Mouse (Mus musculus): ENCODE data around the gene Gm20388. TPM values are rescaled to one million over a fixed set of nuclear protein-coding genes. Genes with fewer than 3 reads are reported as not detected.
A peak's percentile ranks its signal among the peaks of the same experiment; 100 is the strongest.

The Gm20388 gene
- polyA plus RNA-seq, 1 experiment from 2014 or later: 1.7 TPM

DNA sequence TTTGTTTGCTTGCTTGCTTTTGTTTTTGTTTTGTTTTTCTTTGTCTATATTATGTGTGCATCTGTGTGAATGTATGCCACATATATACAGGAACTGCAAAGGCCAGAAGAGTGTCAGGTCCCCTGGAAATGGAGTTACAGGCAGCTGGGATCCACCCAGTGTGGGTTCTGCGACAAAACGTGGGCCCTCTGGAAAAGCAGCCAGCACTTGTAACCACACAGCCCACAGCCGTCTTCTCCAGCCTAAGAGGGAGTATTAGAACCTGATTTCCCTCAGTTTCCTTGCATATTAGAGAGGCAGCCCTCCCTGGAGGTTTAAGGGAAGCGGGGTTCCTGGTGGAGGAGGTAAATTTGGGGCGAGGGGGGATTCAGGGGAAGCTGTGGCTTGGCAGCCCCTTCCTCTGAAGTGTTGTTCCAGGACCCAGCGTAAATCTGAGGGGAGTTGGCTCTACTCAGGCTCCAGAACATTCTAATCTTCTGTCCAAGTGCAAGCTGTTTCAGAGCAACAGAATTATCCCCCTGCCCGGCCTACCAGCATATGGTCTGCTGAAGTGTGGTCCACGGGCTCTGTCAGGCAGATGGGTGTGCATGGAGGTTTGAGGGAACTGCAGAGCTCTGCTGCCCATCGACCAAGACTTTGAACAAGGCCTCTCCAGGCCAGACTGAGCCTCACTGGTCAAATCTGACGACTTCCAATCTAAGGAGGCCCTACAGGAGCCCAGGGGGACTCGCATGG, 392.5 kb downstream of the Gm20388 start:
- Histone ChIP-seq H3K36me3 (no peaks in the 10 kb centered on the region), H3K27me3 (ENCODE audit: insufficient read depth, poor library complexity, severe bottlenecking) (peaks cover 80% of the 10 kb centered on the region), H3K9me3 (no peaks in the 10 kb centered on the region), H3K4me1 (replicated peaks) (peaks cover 87% of the 10 kb centered on the region), H3K27ac (peak overlapping the region; percentile 82), H3K4me3 (no peak overlapping the region)
- DNase-seq (ENCODE audit: low spot score): no peak
- WGBS: 68% methylated on average over 11 of the region's 11 CpGs

DNA sequence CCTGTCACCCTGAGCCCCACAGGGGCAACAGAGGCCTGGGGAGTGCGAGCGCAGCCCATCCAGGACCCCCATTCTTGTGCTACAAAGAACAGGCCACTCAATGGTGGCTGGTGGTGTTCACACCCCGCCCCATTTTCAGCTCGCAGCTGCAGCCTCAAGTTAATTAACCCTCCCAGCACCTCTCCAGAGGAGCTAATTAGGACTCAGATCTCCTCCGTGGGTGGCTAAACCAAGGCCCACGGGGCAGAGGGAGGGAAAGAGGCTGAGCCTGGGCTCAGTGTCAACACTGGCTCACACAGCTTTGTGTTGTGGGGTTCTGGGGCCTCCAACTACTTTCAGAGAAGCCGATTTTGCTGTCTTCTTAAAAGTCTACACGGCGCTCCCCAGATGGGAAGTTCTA, 393.5 kb downstream of the Gm20388 start:
- peaks cover 87% of the 10 kb centered on the region for H3K4me1 ChIP-seq (replicated peaks)
- peak overlapping the region; percentile 82 for H3K27ac ChIP-seq
- H3K27me3 ChIP-seq (ENCODE audit: insufficient read depth, poor library complexity, severe bottlenecking): peaks cover 89% of the 10 kb centered on the region
- WGBS: 23% methylated on average over 9 of the region's 9 CpGs
- H3K36me3 ChIP-seq: no peaks in the 10 kb centered on the region
- no peak overlapping the region for H3K4me3 ChIP-seq
- no peak for DNase-seq (ENCODE audit: low spot score)
- no peaks in the 10 kb centered on the region for H3K9me3 ChIP-seq

DNA sequence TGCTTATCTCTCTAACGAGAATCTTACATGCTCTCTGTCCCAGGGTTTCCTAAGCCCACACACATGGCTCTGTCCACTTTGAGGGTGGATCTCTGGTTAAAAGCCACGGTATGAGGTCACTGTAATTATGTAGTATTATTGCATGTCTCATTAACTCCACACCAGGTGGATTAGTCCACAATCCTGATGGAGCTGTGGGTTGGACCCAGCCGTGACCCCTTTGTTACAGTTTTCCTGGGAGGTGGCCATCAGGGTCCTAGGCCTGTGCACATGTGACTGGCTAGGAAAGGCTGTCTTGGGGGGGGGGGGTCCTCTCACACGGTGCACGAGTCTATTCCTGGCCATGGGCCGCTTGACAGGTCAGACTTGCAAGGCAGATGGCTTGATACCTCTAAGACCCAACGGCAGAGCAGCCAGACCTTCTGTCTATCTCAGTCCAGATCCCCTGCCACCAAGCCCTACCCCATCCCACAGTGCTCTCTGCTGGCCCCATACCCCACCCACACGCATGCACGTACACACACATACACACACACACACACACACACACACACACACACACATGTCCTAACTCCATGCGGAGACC, 395.3 kb downstream of the Gm20388 start:
- H3K36me3 ChIP-seq: no peaks in the 10 kb centered on the region
- DNase-seq (ENCODE audit: low spot score): no peak
- no peak overlapping the region for H3K4me3 ChIP-seq
- 78% methylated on average over 10 of the region's 10 CpGs for WGBS
- peaks cover 91% of the 10 kb centered on the region for H3K27me3 ChIP-seq (ENCODE audit: insufficient read depth, poor library complexity, severe bottlenecking)
- peaks cover 90% of the 10 kb centered on the region for H3K4me1 ChIP-seq (replicated peaks)
- peak overlapping the region; percentile 71 for H3K27ac ChIP-seq
- H3K9me3 ChIP-seq: no peaks in the 10 kb centered on the region

DNA sequence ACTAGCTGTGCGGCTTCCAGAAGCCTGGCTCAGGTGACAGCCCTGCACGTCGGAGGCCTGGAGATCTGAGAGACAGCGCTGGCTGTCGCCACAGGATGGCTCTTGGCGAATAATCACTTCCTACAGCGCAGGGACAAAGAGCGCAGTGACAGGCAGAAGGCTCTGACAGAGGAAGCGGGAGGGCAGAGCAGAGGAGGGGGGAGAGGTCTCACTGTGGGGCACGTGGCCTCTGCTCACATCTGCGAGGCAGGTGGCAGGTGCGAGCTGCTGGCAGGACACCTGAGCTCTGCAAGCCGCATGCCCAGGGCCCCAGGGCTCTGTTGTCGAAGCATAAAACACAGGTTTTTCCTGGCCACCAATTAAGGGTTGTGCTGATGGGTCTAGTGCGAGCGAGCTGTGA, 396.5 kb downstream of the Gm20388 start:
- Histone ChIP-seq H3K27me3 (ENCODE audit: insufficient read depth, poor library complexity, severe bottlenecking) (peaks cover 100% of the 10 kb centered on the region), H3K4me1 (replicated peaks) (peaks cover 97% of the 10 kb centered on the region), H3K4me3 (no peak overlapping the region), H3K27ac (peak overlapping the region; percentile 71), H3K9me3 (no peaks in the 10 kb centered on the region), H3K36me3 (no peaks in the 10 kb centered on the region)
- WGBS: 2% methylated on average over 16 of the region's 16 CpGs
- DNase-seq (ENCODE audit: low spot score): peak; percentile 68

DNA sequence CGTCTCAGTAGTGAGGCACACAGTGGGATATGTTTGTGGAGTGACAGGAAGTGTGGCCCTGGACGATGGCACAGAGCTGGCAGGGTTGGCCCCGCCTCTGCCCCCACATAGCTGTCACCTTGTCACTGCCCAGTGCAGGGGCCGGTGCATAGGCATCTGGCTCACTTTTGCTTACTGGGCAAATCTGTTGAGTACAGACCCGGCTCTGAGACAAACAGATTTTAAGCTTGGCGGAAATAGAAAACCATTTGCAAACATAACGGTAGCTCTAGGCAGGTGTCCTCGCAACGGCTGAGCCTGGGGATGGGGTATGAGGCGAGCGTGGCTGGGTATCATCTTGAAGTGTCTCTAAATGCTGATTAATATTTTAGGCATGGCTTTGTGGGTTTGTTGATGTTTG, 396.9 kb downstream of the Gm20388 start:
- H3K36me3 ChIP-seq: no peaks in the 10 kb centered on the region
- peaks cover 97% of the 10 kb centered on the region for H3K4me1 ChIP-seq (replicated peaks)
- H3K27me3 ChIP-seq (ENCODE audit: insufficient read depth, poor library complexity, severe bottlenecking): peaks cover 100% of the 10 kb centered on the region
- WGBS: 39% methylated on average over 11 of the region's 11 CpGs
- DNase-seq (ENCODE audit: low spot score): no peak
- no peaks in the 10 kb centered on the region for H3K9me3 ChIP-seq
- H3K27ac ChIP-seq: peak overlapping the region; percentile 71
- H3K4me3 ChIP-seq: no peak overlapping the region

DNA sequence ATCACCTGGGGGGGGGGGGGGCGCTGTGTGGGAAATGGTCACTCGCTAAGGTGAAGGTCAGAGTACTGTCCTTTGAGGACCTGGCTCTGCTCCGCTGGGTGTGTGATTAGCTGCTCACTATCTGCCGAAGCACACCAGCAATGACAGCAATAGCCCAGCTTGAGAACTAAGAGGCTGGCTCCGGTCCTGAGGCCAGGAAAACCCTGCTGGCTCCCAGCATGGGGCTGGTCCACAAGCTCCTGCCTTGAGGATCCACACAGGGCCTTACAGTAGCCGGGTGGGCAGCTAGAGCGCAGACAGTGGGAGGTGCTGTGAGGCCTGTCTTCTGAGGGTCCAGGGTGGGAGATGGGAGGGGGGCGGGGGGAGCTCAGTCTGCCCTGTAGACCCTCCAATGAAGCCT, 397.5 kb downstream of the Gm20388 start:
- Histone ChIP-seq H3K27me3 (ENCODE audit: insufficient read depth, poor library complexity, severe bottlenecking) (peaks cover 96% of the 10 kb centered on the region), H3K27ac (peak overlapping the region; percentile 66), H3K9me3 (no peaks in the 10 kb centered on the region), H3K4me1 (replicated peaks) (peaks cover 91% of the 10 kb centered on the region), H3K4me3 (no peak overlapping the region), H3K36me3 (no peaks in the 10 kb centered on the region)
- DNase-seq (ENCODE audit: low spot score): no peak
- 32% methylated on average over 8 of the region's 8 CpGs for WGBS

DNA sequence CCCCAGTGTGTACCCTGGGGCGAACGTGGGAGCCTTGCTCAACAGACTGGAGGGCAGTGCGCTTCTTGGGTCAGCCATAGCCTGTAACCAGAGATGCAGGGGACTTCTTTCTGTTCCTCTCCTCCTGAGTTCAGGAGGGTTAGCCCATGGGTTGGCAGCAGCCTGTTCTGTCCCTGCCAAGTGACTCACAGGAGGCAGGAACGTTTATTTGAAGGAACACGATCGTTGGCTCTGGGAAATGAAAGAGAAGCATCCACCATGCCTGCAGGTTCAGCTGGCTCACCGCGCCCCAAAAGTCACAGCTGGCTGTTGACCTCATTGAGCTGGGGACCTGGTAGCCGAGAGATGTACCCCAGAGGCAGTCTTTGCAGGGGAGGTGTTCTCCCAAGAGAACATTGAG, 397.9 kb downstream of the Gm20388 start:
- WGBS: 44% methylated on average over 9 of the region's 9 CpGs
- Histone ChIP-seq H3K27ac (peak overlapping the region; percentile 66), H3K36me3 (no peaks in the 10 kb centered on the region), H3K9me3 (no peaks in the 10 kb centered on the region), H3K4me1 (replicated peaks) (peaks cover 90% of the 10 kb centered on the region), H3K27me3 (ENCODE audit: insufficient read depth, poor library complexity, severe bottlenecking) (peaks cover 95% of the 10 kb centered on the region), H3K4me3 (no peak overlapping the region)
- no peak for DNase-seq (ENCODE audit: low spot score)

DNA sequence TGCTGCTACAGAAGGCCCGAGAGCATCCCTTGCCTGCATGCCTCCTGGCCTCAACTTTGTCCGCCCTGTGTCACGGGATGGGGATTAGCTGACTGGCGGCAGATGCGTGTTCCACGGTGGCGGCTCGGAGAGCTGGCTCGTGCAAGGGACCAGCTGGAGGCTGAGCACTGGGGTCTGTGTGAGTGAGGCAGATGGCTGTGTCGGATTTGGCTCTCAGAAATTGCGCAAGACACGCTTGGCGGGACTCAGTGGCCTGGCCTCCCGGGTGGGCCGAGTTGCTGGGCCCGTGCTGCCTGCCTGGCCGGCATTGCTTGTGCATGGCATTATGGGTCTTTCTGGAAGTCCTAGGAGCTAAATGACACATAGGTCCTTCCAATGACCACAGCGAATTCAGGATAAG, 398.7 kb downstream of the Gm20388 start:
- H3K27me3 ChIP-seq (ENCODE audit: insufficient read depth, poor library complexity, severe bottlenecking): peaks cover 95% of the 10 kb centered on the region
- H3K4me1 ChIP-seq (replicated peaks): peaks cover 89% of the 10 kb centered on the region
- H3K27ac ChIP-seq: peak overlapping the region; percentile 66
- H3K36me3 ChIP-seq: no peaks in the 10 kb centered on the region
- no peaks in the 10 kb centered on the region for H3K9me3 ChIP-seq
- no peak overlapping the region for H3K4me3 ChIP-seq
- peak; percentile 65 for DNase-seq (ENCODE audit: low spot score)
- WGBS: 63% methylated on average over 18 of the region's 18 CpGs

DNA sequence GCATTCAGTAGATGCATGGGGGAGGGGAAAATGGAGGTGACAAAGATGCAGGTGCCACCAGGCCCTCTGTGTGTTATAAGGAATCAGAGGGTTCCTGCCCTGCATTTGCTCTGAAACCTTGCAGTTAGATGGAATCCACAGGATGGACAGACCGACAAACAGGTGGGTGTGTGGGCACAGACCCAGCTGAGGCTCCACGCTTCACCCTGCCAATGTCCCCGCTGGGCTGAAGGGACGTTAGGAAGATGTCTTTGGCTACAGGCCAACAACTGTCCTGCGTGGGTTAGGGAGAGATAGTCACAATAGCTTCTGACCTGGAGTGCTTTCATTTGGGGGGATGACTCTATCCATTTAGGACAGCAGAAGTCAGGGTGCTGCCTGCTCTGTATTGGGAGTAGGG, 399.4 kb downstream of the Gm20388 start:
- H3K9me3 ChIP-seq: no peaks in the 10 kb centered on the region
- H3K4me1 ChIP-seq (replicated peaks): peaks cover 83% of the 10 kb centered on the region
- no peaks in the 10 kb centered on the region for H3K36me3 ChIP-seq
- peak overlapping the region; percentile 66 for H3K27ac ChIP-seq
- DNase-seq (ENCODE audit: low spot score): no peak
- H3K4me3 ChIP-seq: no peak overlapping the region
- H3K27me3 ChIP-seq (ENCODE audit: insufficient read depth, poor library complexity, severe bottlenecking): peaks cover 93% of the 10 kb centered on the region
- WGBS: 85% methylated on average over 5 of the region's 5 CpGs

DNA sequence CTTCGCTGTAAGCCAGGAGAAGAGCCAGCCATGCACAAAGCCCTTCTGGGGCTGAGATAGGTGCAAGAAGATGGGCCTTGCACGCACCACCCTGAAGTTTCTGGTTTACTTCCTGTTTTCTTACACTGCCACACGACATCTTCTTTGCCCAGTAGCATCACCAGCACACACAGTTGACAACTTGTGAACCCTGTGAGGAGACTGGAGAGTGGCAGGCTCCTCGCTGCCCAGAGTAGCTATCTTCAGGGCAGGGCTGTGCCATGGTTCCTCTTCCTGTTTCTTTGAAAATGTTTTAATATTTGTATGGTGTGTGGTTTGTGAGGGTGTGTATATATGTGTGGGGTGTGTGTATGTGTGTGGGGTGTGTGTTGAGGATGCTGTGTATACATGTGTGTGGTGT, 401.8 kb downstream of the Gm20388 start:
- Histone ChIP-seq H3K9me3 (no peaks in the 10 kb centered on the region), H3K4me3 (no peak overlapping the region), H3K4me1 (replicated peaks) (peaks cover 68% of the 10 kb centered on the region), H3K36me3 (no peaks in the 10 kb centered on the region), H3K27ac (no peak overlapping the region), H3K27me3 (ENCODE audit: insufficient read depth, poor library complexity, severe bottlenecking) (peaks cover 89% of the 10 kb centered on the region)
- WGBS: 89% methylated on average over 4 of the region's 4 CpGs
- DNase-seq (ENCODE audit: low spot score): no peak

DNA sequence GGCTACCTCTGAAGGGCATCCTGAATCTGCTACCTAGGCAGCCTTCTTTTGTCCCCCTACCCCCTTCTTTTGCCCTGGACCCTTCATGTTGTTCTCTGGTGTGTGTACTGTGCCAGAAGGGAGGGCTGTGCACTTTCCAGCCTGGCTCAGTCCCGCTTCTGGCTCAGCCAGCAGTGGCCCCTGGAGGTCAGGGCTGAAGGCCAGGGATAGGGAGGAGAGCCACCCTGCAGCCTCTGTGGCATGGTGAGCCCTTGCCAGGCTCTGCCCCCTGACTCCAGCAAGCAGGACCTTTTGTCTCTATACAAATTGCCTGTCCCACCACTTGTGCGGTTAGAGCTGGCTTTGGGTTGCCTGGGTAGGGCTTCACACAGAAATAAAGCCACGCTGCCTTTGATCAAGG, 403.0 kb downstream of the Gm20388 start:
- Histone ChIP-seq H3K4me3 (no peak overlapping the region), H3K36me3 (no peaks in the 10 kb centered on the region), H3K9me3 (no peaks in the 10 kb centered on the region), H3K27ac (peak overlapping the region; percentile 64; the same call in 1 of the 2 replicates), H3K27me3 (ENCODE audit: insufficient read depth, poor library complexity, severe bottlenecking) (peaks cover 85% of the 10 kb centered on the region), H3K4me1 (replicated peaks) (peaks cover 68% of the 10 kb centered on the region)
- 65% methylated on average over 3 of the region's 3 CpGs for WGBS
- DNase-seq (ENCODE audit: low spot score): no peak

DNA sequence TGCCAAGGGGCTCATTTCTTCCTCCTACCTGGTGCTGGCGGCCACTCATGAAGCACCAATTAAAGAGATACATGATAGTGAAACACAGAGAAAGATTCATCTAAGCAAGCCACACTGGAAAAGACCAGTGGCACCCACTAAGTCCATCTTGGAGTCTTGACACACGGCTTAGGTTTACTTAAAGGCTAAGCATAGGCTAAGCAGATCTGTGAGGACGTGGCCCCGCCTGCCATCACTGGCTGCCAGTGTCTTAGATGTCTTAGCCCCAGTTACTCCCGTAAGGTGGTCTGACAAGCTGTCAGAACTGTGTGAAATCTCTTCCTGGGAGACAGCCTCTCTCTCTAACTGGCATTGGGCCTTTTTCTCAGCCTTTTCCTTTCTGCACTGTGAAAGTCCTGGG, 404.3 kb downstream of the Gm20388 start:
- H3K9me3 ChIP-seq: no peaks in the 10 kb centered on the region
- no peaks in the 10 kb centered on the region for H3K36me3 ChIP-seq
- H3K4me3 ChIP-seq: no peak overlapping the region
- H3K27ac ChIP-seq: no peak overlapping the region
- DNase-seq (ENCODE audit: low spot score): no peak
- H3K27me3 ChIP-seq (ENCODE audit: insufficient read depth, poor library complexity, severe bottlenecking): peaks cover 72% of the 10 kb centered on the region
- peaks cover 68% of the 10 kb centered on the region for H3K4me1 ChIP-seq (replicated peaks)
- 81% methylated on average over 5 of the region's 5 CpGs for WGBS

DNA sequence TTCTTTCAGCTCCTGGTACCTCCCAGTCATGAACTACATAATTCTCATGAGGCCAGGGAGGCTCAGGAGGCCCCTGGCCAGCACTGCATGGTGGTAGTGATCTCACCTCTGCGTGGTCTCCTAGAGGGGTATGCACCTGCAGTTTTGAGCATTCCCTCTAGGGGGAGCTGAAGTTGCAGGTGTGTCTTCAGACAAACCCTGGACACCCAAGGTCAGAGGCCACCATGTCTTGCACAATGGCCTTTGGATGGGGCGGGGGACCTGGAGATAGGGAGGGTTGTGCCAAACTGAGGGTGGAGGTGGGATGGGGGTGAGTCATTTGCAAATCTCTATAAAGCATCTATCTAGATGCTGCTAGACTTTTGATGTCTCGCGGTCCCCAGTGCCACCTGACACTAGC, 405.0 kb downstream of the Gm20388 start:
- Histone ChIP-seq H3K27me3 (ENCODE audit: insufficient read depth, poor library complexity, severe bottlenecking) (peaks cover 65% of the 10 kb centered on the region), H3K27ac (no peak overlapping the region), H3K9me3 (no peaks in the 10 kb centered on the region), H3K4me3 (no peak overlapping the region), H3K36me3 (no peaks in the 10 kb centered on the region), H3K4me1 (replicated peaks) (peaks cover 64% of the 10 kb centered on the region)
- DNase-seq (ENCODE audit: low spot score): no peak
- WGBS: 85% methylated on average over 4 of the region's 4 CpGs

Data from hindbrain, embryonic 10.5 days (tissue).